Mouse (Mus musculus) bone marrow, adult 2 months (tissue): ENCODE data around the gene Ptprq.

ENCODE experiments used
- CTCF ChIP-seq: fragments of 200-500 bp; IDR thresholded peaks from 2 replicates; pipeline ENCODE4 v1.5.1; 2011; ENCODE audit warnings: low read length, control low read depth; ENCODE audit not compliant: control insufficient read depth, insufficient read depth
- POLR2A ChIP-seq: fragments of 200-500 bp; IDR thresholded peaks from 2 replicates; pipeline ENCODE4 v1.6.1; 2011; ENCODE audit warnings: low read depth, mild to moderate bottlenecking, control low read depth, low read length, borderline replicate concordance; ENCODE audit not compliant: control insufficient read depth

DNA sequence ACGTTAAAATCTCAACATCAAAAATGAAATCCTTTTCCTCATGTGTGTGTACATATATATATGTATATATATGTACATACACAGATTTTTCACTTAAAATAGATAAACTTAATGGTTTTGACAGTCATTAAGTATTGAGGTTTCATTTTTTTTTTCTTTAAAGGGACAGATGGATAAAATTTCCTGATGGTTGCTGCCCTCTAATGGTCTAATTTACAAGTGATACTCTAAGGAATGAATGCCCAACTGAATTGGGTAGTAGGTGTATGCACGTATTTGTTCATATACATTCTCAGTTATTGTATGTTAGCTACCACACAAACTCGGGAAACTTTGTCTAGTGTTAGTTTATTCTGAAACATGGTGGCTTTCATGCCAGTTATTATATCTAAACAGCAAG is 15.4 kb downstream of the Ptprq start:
- TF ChIP-seq CTCF = no peak
- TF ChIP-seq POLR2A = no peak
